Mouse (Mus musculus): ENCODE measurements around the gene Clasp1. TPM values are rescaled to one million over a fixed set of nuclear protein-coding genes. Genes with fewer than 3 reads are reported as not detected.

Gene Clasp1
- polyA plus RNA-seq, 1 experiment from 2014 or later: 71.6 TPM

- Histone ChIP-seq H3K4me3 (ENCODE audit: low read depth, low read length) (no peak overlapping the region), H3K27me3 (replicated peaks; ENCODE audit: control insufficient read depth, insufficient read depth, low read length) (no peaks in the 10 kb centered on the region), H3K36me3 (ENCODE audit: control insufficient read depth, insufficient read depth, low read length) (peaks cover 56% of the 10 kb centered on the region), H3K9me3 (replicated peaks; ENCODE audit: control insufficient read depth, low read length) (no peaks in the 10 kb centered on the region), H3K4me2 (ENCODE audit: low read length) (no peak overlapping the region), H3K27ac (ENCODE audit: low read depth, low read length) (no peak overlapping the region), H3K4me1 (ENCODE audit: control insufficient read depth, insufficient read depth, low read length) (no peaks in the 10 kb centered on the region), H3K9ac (ENCODE audit: low read length) (no peak overlapping the region)
- ATAC-seq (no peak), DNase-seq (ENCODE audit: low spot score) (no peak)
- 86% methylated on average over 8 of the region's 8 CpGs for WGBS
Observed at GRCm38 (mm10) chr1:118472386-118472785, 83.5 kb downstream of the Clasp1 start.

GRCm38 (mm10) chr1:118476919-118477318, 88.1 kb downstream of the Clasp1 start:
- H3K4me1 ChIP-seq (ENCODE audit: control insufficient read depth, insufficient read depth, low read length): peaks cover 13% of the 10 kb centered on the region
- H3K36me3 ChIP-seq (ENCODE audit: control insufficient read depth, insufficient read depth, low read length): peaks cover 27% of the 10 kb centered on the region
- ATAC-seq: 0 out of 2 replicates have a peak, but pooled peaks have one; percentile 24
- H3K4me2 ChIP-seq (ENCODE audit: low read length): no peak overlapping the region
- DNase-seq (ENCODE audit: low spot score): peak; percentile 61
- H3K9me3 ChIP-seq (replicated peaks; ENCODE audit: control insufficient read depth, low read length): no peaks in the 10 kb centered on the region
- H3K9ac ChIP-seq (ENCODE audit: low read length): no peak overlapping the region
- 59% methylated on average over 4 of the region's 4 CpGs for WGBS
- H3K4me3 ChIP-seq (ENCODE audit: low read depth, low read length): no peak overlapping the region
- no peaks in the 10 kb centered on the region for H3K27me3 ChIP-seq (replicated peaks; ENCODE audit: control insufficient read depth, insufficient read depth, low read length)
- H3K27ac ChIP-seq (ENCODE audit: low read depth, low read length): no peak overlapping the region

- Histone ChIP-seq H3K9me3 (replicated peaks; ENCODE audit: control insufficient read depth, low read length) (no peaks in the 10 kb centered on the region), H3K4me1 (ENCODE audit: control insufficient read depth, insufficient read depth, low read length) (peaks cover 22% of the 10 kb centered on the region), H3K27me3 (replicated peaks; ENCODE audit: control insufficient read depth, insufficient read depth, low read length) (no peaks in the 10 kb centered on the region), H3K27ac (ENCODE audit: low read depth, low read length) (no peak overlapping the region), H3K4me3 (ENCODE audit: low read depth, low read length) (no peak overlapping the region), H3K9ac (ENCODE audit: low read length) (no peak overlapping the region), H3K36me3 (ENCODE audit: control insufficient read depth, insufficient read depth, low read length) (peaks cover 18% of the 10 kb centered on the region), H3K4me2 (ENCODE audit: low read length) (no peak overlapping the region)
- DNase-seq (ENCODE audit: low spot score) (no peak), ATAC-seq (no peak)
- 75% methylated on average over 4 of the region's 4 CpGs for WGBS
Observed at GRCm38 (mm10) chr1:118479246-118479645, 90.4 kb downstream of the Clasp1 start.

- Histone ChIP-seq H3K4me3 (ENCODE audit: low read depth, low read length) (no peak overlapping the region), H3K27me3 (replicated peaks; ENCODE audit: control insufficient read depth, insufficient read depth, low read length) (no peaks in the 10 kb centered on the region), H3K4me2 (ENCODE audit: low read length) (no peak overlapping the region), H3K9ac (ENCODE audit: low read length) (no peak overlapping the region), H3K4me1 (ENCODE audit: control insufficient read depth, insufficient read depth, low read length) (peaks cover 22% of the 10 kb centered on the region), H3K36me3 (ENCODE audit: control insufficient read depth, insufficient read depth, low read length) (peaks cover 18% of the 10 kb centered on the region), H3K27ac (ENCODE audit: low read depth, low read length) (peak overlapping the region; percentile 67; the same call in 1 of the 2 replicates), H3K9me3 (replicated peaks; ENCODE audit: control insufficient read depth, low read length) (no peaks in the 10 kb centered on the region)
- peak; percentile 84 for ATAC-seq
- DNase-seq (ENCODE audit: low spot score): peak; percentile 83
- WGBS: 29% methylated on average over 8 of the region's 8 CpGs
Observed at GRCm38 (mm10) chr1:118480484-118481364, 91.9 kb downstream of the Clasp1 start.

- peak; percentile 84 for ATAC-seq
Observed at GRCm38 (mm10) chr1:118481365-118481702, 92.5 kb downstream of the Clasp1 start.

GRCm38 (mm10) chr1:118481703-118482102, 92.8 kb downstream of the Clasp1 start:
- H3K27ac ChIP-seq (ENCODE audit: low read depth, low read length): peak overlapping the region; percentile 67
- peak overlapping the region; percentile 28 for H3K4me2 ChIP-seq (ENCODE audit: low read length)
- H3K36me3 ChIP-seq (ENCODE audit: control insufficient read depth, insufficient read depth, low read length): peaks cover 18% of the 10 kb centered on the region; the same call in 1 of the 2 replicates
- H3K27me3 ChIP-seq (replicated peaks; ENCODE audit: control insufficient read depth, insufficient read depth, low read length): no peaks in the 10 kb centered on the region
- no peak overlapping the region for H3K4me3 ChIP-seq (ENCODE audit: low read depth, low read length)
- DNase-seq (ENCODE audit: low spot score) (peak; percentile 8), ATAC-seq (no peak)
- no peaks in the 10 kb centered on the region for H3K9me3 ChIP-seq (replicated peaks; ENCODE audit: control insufficient read depth, low read length)
- WGBS: 34% methylated on average over 6 of the region's 6 CpGs
- H3K4me1 ChIP-seq (ENCODE audit: control insufficient read depth, insufficient read depth, low read length): peaks cover 22% of the 10 kb centered on the region
- H3K9ac ChIP-seq (ENCODE audit: low read length): peak overlapping the region; percentile 30; the same call in 1 of the 2 replicates

More at GRCm38 (mm10) chr1:118481365-118481702, 92.5 kb downstream of the Clasp1 start:
- peaks cover 18% of the 10 kb centered on the region; the same call in 1 of the 2 replicates for H3K36me3 ChIP-seq (ENCODE audit: control insufficient read depth, insufficient read depth, low read length)
- H3K27ac ChIP-seq (ENCODE audit: low read depth, low read length): peak overlapping the region; percentile 67
- H3K4me3 ChIP-seq (ENCODE audit: low read depth, low read length): no peak overlapping the region
- DNase-seq (ENCODE audit: low spot score): peak; percentile 85
- H3K4me1 ChIP-seq (ENCODE audit: control insufficient read depth, insufficient read depth, low read length): peaks cover 22% of the 10 kb centered on the region
- H3K9ac ChIP-seq (ENCODE audit: low read length): no peak overlapping the region; the same call in 1 of the 2 replicates
- no peaks in the 10 kb centered on the region for H3K27me3 ChIP-seq (replicated peaks; ENCODE audit: control insufficient read depth, insufficient read depth, low read length)
- WGBS: 10% methylated on average over 4 of the region's 4 CpGs
- no peaks in the 10 kb centered on the region for H3K9me3 ChIP-seq (replicated peaks; ENCODE audit: control insufficient read depth, low read length)
- peak overlapping the region; percentile 28; the same call in 1 of the 2 replicates for H3K4me2 ChIP-seq (ENCODE audit: low read length)

GRCm38 (mm10) chr1:118482285-118483019, 93.6 kb downstream of the Clasp1 start:
- Histone ChIP-seq H3K27me3 (replicated peaks; ENCODE audit: control insufficient read depth, insufficient read depth, low read length) (no peaks in the 10 kb centered on the region), H3K9me3 (replicated peaks; ENCODE audit: control insufficient read depth, low read length) (no peaks in the 10 kb centered on the region), H3K4me3 (ENCODE audit: low read depth, low read length) (no peak overlapping the region), H3K4me1 (ENCODE audit: control insufficient read depth, insufficient read depth, low read length) (peaks cover 22% of the 10 kb centered on the region), H3K36me3 (ENCODE audit: control insufficient read depth, insufficient read depth, low read length) (peaks cover 18% of the 10 kb centered on the region; the same call in 1 of the 2 replicates), H3K4me2 (ENCODE audit: low read length) (peak overlapping the region; percentile 28), H3K27ac (ENCODE audit: low read depth, low read length) (peak overlapping the region; percentile 67; the same call in 1 of the 2 replicates), H3K9ac (ENCODE audit: low read length) (peak overlapping the region; percentile 30; the same call in 1 of the 2 replicates)
- 73% methylated on average over 8 of the region's 8 CpGs for WGBS
- ATAC-seq (no peak), DNase-seq (ENCODE audit: low spot score) (no peak)

- peaks cover 22% of the 10 kb centered on the region for H3K4me1 ChIP-seq (ENCODE audit: control insufficient read depth, insufficient read depth, low read length)
- no peak overlapping the region for H3K27ac ChIP-seq (ENCODE audit: low read depth, low read length)
- no peak for DNase-seq (ENCODE audit: low spot score)
- H3K9me3 ChIP-seq (replicated peaks; ENCODE audit: control insufficient read depth, low read length): no peaks in the 10 kb centered on the region
- no peak for ATAC-seq
- 83% methylated on average over 6 of the region's 6 CpGs for WGBS
- no peak overlapping the region for H3K4me2 ChIP-seq (ENCODE audit: low read length)
- H3K4me3 ChIP-seq (ENCODE audit: low read depth, low read length): no peak overlapping the region
- H3K36me3 ChIP-seq (ENCODE audit: control insufficient read depth, insufficient read depth, low read length): peaks cover 16% of the 10 kb centered on the region; the same call in 1 of the 2 replicates
- H3K9ac ChIP-seq (ENCODE audit: low read length): no peak overlapping the region
- H3K27me3 ChIP-seq (replicated peaks; ENCODE audit: control insufficient read depth, insufficient read depth, low read length): no peaks in the 10 kb centered on the region
Observed at GRCm38 (mm10) chr1:118483504-118484096, 94.7 kb downstream of the Clasp1 start.
